Mouse (Mus musculus): ENCODE measurements around the gene Plppr4. TPM values are rescaled to one million over a fixed set of nuclear protein-coding genes. Genes with fewer than 3 reads are reported as not detected.

Plppr4 gene
- polyA plus RNA-seq, 1 experiment: 0.02 TPM

DNA sequence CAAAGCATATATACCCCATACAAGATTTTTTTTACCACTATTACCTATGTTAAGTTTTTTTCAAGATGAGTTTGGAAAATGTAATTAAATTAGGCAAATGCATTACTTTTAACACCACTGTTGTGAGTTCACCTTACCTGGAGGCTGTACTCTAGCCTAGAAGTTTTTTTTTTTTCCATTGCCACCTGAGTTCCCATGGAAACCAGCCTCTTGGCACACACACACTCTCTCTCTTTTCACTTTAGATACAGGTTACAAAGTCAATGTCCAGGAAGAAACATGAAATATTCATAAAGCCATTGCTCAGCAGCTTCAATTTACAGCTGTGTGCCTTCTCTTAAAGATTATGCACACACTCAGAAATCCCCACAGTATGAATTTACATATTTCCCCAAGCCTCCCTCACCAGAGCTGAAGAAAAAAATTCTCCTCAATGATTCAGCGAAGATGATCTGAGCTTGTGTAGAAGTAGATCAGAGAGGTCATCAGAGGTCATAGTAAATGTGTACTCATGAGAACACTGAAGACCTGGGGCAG lies 59.9 kb downstream of the Plppr4 start:
- DNase-seq (ENCODE audit: low read depth, low spot score): no peak
- WGBS: 35% methylated on average over 1 of the region's 1 CpGs

DNA sequence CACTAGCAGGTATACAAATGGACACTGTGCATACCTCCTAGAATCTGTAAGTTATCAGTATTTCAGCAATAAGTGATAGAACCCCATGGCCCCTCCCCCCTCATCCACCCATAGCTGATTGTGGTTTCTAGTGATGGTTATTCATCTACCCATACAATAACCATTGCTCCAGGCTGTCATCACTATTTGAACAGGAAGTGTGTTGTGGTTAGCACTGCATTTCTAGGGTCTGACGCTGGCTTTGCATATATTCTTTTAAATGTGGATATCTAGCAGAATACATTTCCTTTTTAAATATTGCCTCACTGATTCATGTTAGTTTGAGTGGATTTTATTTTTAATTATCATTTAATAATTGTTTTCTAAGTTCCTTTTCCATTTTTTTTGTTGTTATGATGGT lies 62.9 kb downstream of the Plppr4 start:
- 58% methylated on average over 1 of the region's 1 CpGs for WGBS
- DNase-seq (ENCODE audit: low read depth, low spot score): no peak

DNA sequence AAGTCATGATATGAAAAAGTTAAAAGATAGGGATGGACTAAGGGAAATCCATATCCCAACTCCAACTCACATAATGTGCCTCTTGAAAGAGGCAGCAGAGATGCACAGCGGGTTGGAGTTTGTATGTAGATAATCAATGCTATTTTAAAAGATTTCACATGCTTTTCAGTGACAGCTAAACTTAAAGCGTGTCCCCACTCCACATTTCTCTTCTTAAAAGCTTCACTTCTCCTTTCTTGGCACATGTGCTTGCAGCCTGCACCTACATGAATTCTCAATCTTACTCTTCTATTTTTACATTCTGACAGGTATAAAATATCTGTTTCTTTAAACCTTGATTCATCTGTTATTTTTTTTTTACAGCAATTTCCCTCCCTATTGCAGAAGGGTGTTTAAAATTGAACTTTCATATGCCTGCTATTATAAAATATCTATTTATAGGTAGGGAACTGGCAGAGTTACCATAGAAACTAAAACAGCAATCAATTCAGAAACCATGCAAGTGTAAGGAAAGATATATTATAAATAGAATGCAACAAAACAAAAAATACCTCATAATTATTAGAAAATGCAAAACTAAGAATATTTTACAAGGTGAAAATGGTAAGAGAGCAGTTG lies 66.3 kb downstream of the Plppr4 start:
- no peak for DNase-seq (ENCODE audit: low read depth, low spot score)
- WGBS: 72% methylated on average over 2 of the region's 2 CpGs

Other genes starting within 250 kb of the Plppr4 start
- gene Plppr5, start 214.0 kb upstream of the Plppr4 start, polyA plus RNA-seq (2012; rRNA removed): 0.07 and 0.09 TPM in 2 replicates

Measured in large intestine, adult 2 months (tissue).